8 mouse cellular contexts compared by ENCODE assay signal in the genomic region with DNA sequence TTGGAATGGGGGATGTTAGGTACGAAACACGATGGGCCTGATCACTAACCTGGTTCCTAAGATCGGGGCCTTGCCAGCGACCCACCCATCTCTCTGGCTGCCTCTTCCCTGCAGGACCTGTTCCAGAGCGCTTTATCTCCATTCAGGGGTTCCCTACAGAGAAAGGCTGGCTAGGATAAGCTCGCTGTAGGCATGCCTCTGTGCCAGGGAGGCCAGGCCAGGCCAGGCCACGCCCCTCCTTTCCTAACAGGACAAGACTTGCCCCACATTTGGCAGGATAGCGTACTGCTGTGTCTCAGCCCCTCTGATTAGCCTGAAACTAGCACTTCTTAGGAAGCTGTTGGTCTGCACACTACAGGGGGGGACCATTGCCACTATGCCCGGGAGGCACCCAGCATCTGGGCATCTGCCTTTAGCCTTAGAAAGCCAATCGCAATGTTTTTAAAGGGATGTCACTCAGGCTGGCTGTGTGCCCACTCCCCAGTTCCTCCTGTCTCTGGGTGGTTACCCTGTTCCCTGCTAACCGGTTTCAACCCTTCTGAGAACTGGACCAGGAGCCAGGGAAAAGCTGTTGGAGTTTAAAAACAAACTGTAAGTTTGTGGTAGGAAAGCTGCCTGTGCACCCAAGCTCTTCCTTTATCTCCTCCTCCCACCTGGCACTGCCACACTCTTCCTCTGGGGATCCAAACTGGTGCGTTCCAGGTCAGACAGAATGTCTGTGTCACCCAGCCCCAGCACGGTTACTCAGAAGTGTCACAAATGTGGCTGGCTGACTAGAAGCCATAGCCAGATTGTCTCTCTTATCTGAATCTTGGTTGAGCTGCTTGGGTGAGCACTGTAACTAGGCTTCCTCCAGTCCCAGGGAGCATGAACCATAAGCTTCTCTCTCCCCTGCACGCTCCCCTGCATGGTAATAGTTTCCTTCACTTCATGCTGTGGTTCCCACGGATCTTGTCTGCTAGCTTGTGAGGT. TPM values are rescaled to one million over a fixed set of nuclear protein-coding genes. Genes with fewer than 3 reads are reported as not detected.
A peak's percentile ranks its signal among the peaks of the same experiment; 100 is the strongest.
DNase-seq lines count a peak whose midpoint lies in the region; ATAC-seq lines count a peak whose summit lies in the region.

No protein-coding gene starts in this region.

- H3K27me3 ChIP-seq in midbrain, embryonic 11.5 days (ENCODE audit: control insufficient read depth, insufficient read depth, low read length): no peaks in the 10 kb centered on the region; the same call in 1 of the 2 replicates
- H3K27me3 ChIP-seq in midbrain, embryonic 15.5 days (replicated peaks): 0 out of 2 replicates have a peak, but pooled peaks cover 6% of the 10 kb centered on the region
- no peaks in the 10 kb centered on the region for H3K27me3 ChIP-seq in embryonic facial prominence, embryonic 14.5 days (replicated peaks; ENCODE audit: control insufficient read depth, insufficient read depth, low read length)
- peaks cover 15% of the 10 kb centered on the region for H3K27me3 ChIP-seq in heart, embryonic 16.5 days (ENCODE audit: control insufficient read depth, insufficient read depth, low read length)

- 68% methylated on average over 15 of the region's 15 CpGs for WGBS in midbrain, embryonic 11.5 days
- WGBS in midbrain, embryonic 15.5 days: 66% methylated on average over 15 of the region's 15 CpGs
- WGBS in embryonic facial prominence, embryonic 14.5 days: 66% methylated on average over 15 of the region's 15 CpGs
- 44% methylated on average over 15 of the region's 15 CpGs for WGBS in heart, embryonic 16.5 days

- H3K9ac ChIP-seq in midbrain, embryonic 11.5 days (ENCODE audit: low read length): no peak overlapping the region
- no peak overlapping the region for H3K9ac ChIP-seq in midbrain, embryonic 15.5 days
- no peak overlapping the region for H3K9ac ChIP-seq in embryonic facial prominence, embryonic 14.5 days (ENCODE audit: low read depth, low read length)
- no peak overlapping the region for H3K9ac ChIP-seq in heart, embryonic 16.5 days (ENCODE audit: low read length)

- peak; percentile 8; the same call in 1 of the 2 replicates for ATAC-seq in midbrain, embryonic 11.5 days (ENCODE audit: low FRiP score)
- ATAC-seq in midbrain, embryonic 15.5 days (replicated peaks): no peak
- ATAC-seq in embryonic facial prominence, embryonic 14.5 days (ENCODE audit: low read depth): peak; percentile 73
- ATAC-seq in heart, embryonic 16.5 days (replicated peaks; ENCODE audit: extremely low read depth, insufficient read depth, low FRiP score): peak; percentile 66

- H3K4me3 ChIP-seq in midbrain, embryonic 11.5 days (ENCODE audit: low read depth, low read length): no peak overlapping the region
- no peak overlapping the region for H3K4me3 ChIP-seq in midbrain, embryonic 15.5 days
- no peak overlapping the region for H3K4me3 ChIP-seq in embryonic facial prominence, embryonic 14.5 days (ENCODE audit: low read depth, low read length)
- H3K4me3 ChIP-seq in heart, embryonic 16.5 days (ENCODE audit: low read length): no peak overlapping the region

- no peak for DNase-seq in midbrain, embryonic 11.5 days (ENCODE audit: low spot score, missing footprints)
- DNase-seq in embryonic facial prominence, embryonic 14.5 days (ENCODE audit: low spot score): peak; percentile 62
- peak; percentile 29 to 39 for DNase-seq in kidney, postnatal 36 days
- DNase-seq in skeletal muscle tissue, adult 2 months (ENCODE audit: low read depth, low spot score): peak; percentile 57
- DNase-seq in yolk sac, embryonic 10.5 days (ENCODE audit: low spot score): no peak
- DNase-seq in right cerebral cortex, adult 2 months (ENCODE audit: low spot score in 2 of 2): no peak

- H3K36me3 ChIP-seq in midbrain, embryonic 11.5 days (ENCODE audit: control insufficient read depth, insufficient read depth, low read length): 0 out of 2 replicates have a peak, but pooled peaks cover 2% of the 10 kb centered on the region
- no peaks in the 10 kb centered on the region for H3K36me3 ChIP-seq in midbrain, embryonic 15.5 days (replicated peaks)
- H3K36me3 ChIP-seq in embryonic facial prominence, embryonic 14.5 days (ENCODE audit: control insufficient read depth, insufficient read depth, low read length): no peaks in the 10 kb centered on the region
- no peaks in the 10 kb centered on the region for H3K36me3 ChIP-seq in heart, embryonic 16.5 days (ENCODE audit: control insufficient read depth, insufficient read depth)

- H3K4me1 ChIP-seq in midbrain, embryonic 11.5 days (ENCODE audit: control insufficient read depth, insufficient read depth, low read length): peaks cover 9% of the 10 kb centered on the region
- peaks cover 21% of the 10 kb centered on the region for H3K4me1 ChIP-seq in midbrain, embryonic 15.5 days
- H3K4me1 ChIP-seq in embryonic facial prominence, embryonic 14.5 days (ENCODE audit: control insufficient read depth, insufficient read depth, low read length): peaks cover 8% of the 10 kb centered on the region; the same call in 1 of the 2 replicates
- peaks cover 11% of the 10 kb centered on the region for H3K4me1 ChIP-seq in heart, embryonic 16.5 days (ENCODE audit: control insufficient read depth, insufficient read depth, low read length)

- H3K4me2 ChIP-seq in midbrain, embryonic 11.5 days: no peak overlapping the region
- no peak overlapping the region for H3K4me2 ChIP-seq in midbrain, embryonic 15.5 days
- H3K4me2 ChIP-seq in embryonic facial prominence, embryonic 14.5 days (ENCODE audit: low read depth, low read length): no peak overlapping the region
- no peak overlapping the region for H3K4me2 ChIP-seq in heart, embryonic 16.5 days (ENCODE audit: low read depth, low read length)

- no peaks in the 10 kb centered on the region for H3K9me3 ChIP-seq in midbrain, embryonic 11.5 days (ENCODE audit: control insufficient read depth, low read length)
- H3K9me3 ChIP-seq in midbrain, embryonic 15.5 days: no peaks in the 10 kb centered on the region
- H3K9me3 ChIP-seq in embryonic facial prominence, embryonic 14.5 days (ENCODE audit: control insufficient read depth, low read length): no peaks in the 10 kb centered on the region
- no peaks in the 10 kb centered on the region for H3K9me3 ChIP-seq in heart, embryonic 16.5 days (replicated peaks; ENCODE audit: control insufficient read depth, low read length)

- H3K27ac ChIP-seq in midbrain, embryonic 11.5 days (ENCODE audit: low read depth, low read length): no peak overlapping the region
- no peak overlapping the region for H3K27ac ChIP-seq in midbrain, embryonic 15.5 days
- H3K27ac ChIP-seq in embryonic facial prominence, embryonic 14.5 days (replicated peaks; ENCODE audit: low read depth, low read length): no peak overlapping the region
- H3K27ac ChIP-seq in heart, embryonic 16.5 days (ENCODE audit: low read length): no peak overlapping the region

RNA-seq across cellular contexts. Expression of a gene that starts 50.9 kb away (rescaled TPM):
- polyA plus RNA-seq in midbrain, embryonic 11.5 days (2014; fragmentation: Nextera tagmentation; extraction: Ambion mirVana): 0.10 TPM in 1 of 2 replicates, not detected in the other
- 6.1 and 6.7 TPM in 2 replicates for polyA plus RNA-seq in midbrain, embryonic 15.5 days (2015; fragmentation: Nextera tagmentation; extraction: Ambion mirVana)
- 0.18 and 0.46 TPM in 2 replicates for polyA plus RNA-seq in embryonic facial prominence, embryonic 14.5 days (2014; fragmentation: Nextera tagmentation; extraction: Ambion mirVana)
- polyA plus RNA-seq in heart, embryonic 16.5 days (2015; fragmentation: Nextera tagmentation; extraction: Ambion mirVana): 8.1 and 8.7 TPM in 2 replicates

Comparison
In these comparisons a context has a peak if more than half of its experiments do, and no peak if none do; other contexts are left out.
1. DNase-seq: peak in embryonic facial prominence, embryonic 14.5 days (single experiment), kidney, postnatal 36 days (2 of 2) and skeletal muscle tissue, adult 2 months (single experiment); none in midbrain, embryonic 11.5 days (single experiment), yolk sac, embryonic 10.5 days (single experiment) and right cerebral cortex, adult 2 months (0 of 2).